Mouse (Mus musculus): Measurements from ENCODE around the gene Shh. TPM values are rescaled to one million over a fixed set of nuclear protein-coding genes. Genes with fewer than 3 reads are reported as not detected.

The Shh gene
- total RNA-seq, 2 experiments from 2014 or later, result 2.7 to 3.5 TPM

- DNase-seq (ENCODE audit: low spot score in 2 of 2), result no peak
- intact Hi-C loops (cut with DNase I), result no loop called here
Observed at GRCm38 (mm10) chr5:28460556-28461350, 6.3 kb downstream of the Shh start.

DNA sequence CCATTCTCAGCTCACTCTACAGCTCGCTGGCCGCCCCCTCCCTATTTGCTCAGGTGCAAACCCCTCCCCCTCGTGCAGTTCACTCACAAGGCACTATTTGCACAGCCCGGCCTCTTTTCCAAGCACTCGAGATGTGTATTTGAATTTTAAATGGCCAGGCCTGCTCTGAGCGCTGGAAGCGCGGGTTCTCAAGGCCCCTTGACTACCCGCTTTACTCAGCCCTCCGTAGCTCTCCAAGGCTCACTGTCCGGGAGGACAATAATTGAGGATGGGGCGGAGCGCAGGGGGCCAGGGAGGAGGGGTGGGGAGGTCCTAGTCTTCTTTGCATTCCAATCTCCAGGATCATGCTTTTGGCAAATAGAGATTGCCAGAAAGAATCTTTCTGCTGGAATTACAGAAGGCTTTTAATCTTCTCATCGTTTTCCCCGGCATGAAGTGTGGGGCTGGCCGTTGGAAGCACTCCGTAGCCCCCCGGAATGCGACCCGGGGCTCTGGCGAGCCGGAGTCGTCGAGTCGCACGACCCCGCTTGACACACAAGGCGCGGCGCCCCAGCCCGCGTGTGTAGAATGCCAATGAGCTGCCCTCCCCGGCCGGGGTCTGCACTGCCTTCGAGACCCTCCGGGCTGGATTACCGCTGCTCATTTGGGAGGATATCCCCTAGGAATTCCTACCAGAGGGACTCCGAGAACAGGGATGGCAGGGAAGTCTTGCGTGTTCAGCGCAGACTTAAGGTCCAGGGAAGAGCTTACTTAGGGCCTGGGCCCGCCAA lies 7.4 kb downstream of the Shh start:
- DNase-seq (ENCODE audit: low spot score in 2 of 2), result no peak
- intact Hi-C loops (cut with DNase I), result loop anchor here (10.0 kb wide), 1 partner anchor 875 kb away; no protein-coding TSS in a partner anchor

GRCm38 (mm10) chr5:28458821-28459240 lies 8.2 kb downstream of the Shh start:
- intact Hi-C loops (cut with DNase I), result loop anchor here (10.0 kb wide), 1 partner anchor 876 kb away; no protein-coding TSS in a partner anchor
- DNase-seq (ENCODE audit: low spot score in 2 of 2), result no peak

- DNase-seq (ENCODE audit: low spot score in 2 of 2), result peak; percentile 32 to 45
- intact Hi-C loops (cut with DNase I), result loop anchor here (10.0 kb wide), 1 partner anchor 877 kb away; no protein-coding TSS in a partner anchor
Observed at GRCm38 (mm10) chr5:28457921-28458641, 9.0 kb downstream of the Shh start.

DNA sequence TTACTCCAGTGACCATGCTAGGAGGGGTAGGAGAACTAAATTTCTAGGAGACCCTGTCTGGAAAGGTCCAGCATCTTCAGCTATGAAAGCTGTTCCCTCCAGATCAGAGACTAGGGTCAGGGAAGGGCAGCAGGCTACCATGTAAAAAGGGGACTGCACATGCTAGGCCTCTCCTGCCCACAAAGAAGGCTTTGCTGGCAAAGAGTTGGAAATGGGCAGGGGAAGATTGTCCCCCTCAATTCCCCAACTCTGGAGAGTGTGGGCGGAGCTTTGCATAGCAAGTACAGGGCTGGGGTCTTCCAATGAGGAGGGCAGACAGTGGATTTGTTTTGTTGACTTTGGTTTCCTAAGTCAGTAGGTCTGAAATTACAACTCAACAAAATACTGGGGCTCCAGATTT lies 10.7 kb downstream of the Shh start:
- intact Hi-C loops (cut with DNase I), result loop anchor here (10.0 kb wide), 1 partner anchor 878 kb away; no protein-coding TSS in a partner anchor
- DNase-seq (ENCODE audit: low spot score in 2 of 2), result peak in 1 of 2 experiments; percentile 1

GRCm38 (mm10) chr5:28455721-28456120 lies 11.3 kb downstream of the Shh start:
- intact Hi-C loops (cut with DNase I), result loop anchor here (10.0 kb wide), 1 partner anchor 879 kb away; no protein-coding TSS in a partner anchor
- peak in 1 of 2 experiments; percentile 1 for DNase-seq (ENCODE audit: low spot score in 2 of 2)

DNA sequence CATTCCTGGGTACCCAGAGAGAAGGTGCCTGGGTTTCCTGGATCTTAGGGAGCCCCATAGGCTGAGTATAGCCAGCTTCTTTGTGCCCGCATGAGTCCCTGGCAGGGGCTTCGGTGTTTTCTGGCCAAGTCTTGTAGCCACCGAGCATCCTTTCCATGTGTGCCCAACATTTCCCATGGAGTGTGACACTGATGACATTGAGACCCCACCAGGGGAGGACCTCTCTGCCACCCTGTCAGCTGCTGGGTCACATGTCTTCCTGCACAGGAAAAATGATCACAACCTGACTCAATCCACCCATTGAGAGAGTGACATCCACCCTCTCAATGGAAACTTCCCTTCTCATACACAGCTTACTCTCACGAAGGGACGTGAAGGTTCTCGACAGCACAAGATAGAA lies 12.5 kb downstream of the Shh start:
- peak in 1 of 2 experiments; percentile 1 for DNase-seq (ENCODE audit: low spot score in 2 of 2)
- intact Hi-C loops (cut with DNase I), result loop anchor here (5.0 to 10.0 kb wide), 2 partner anchors 823 to 880 kb away; no protein-coding TSS in a partner anchor

- DNase-seq (ENCODE audit: low spot score in 2 of 2), result peak in 1 of 2 experiments; percentile 2
- intact Hi-C loops (cut with DNase I), result loop anchor here (5.0 to 10.0 kb wide), 2 partner anchors 824 to 881 kb away; no protein-coding TSS in a partner anchor
Observed at GRCm38 (mm10) chr5:28453523-28453922, 13.5 kb downstream of the Shh start.

DNA sequence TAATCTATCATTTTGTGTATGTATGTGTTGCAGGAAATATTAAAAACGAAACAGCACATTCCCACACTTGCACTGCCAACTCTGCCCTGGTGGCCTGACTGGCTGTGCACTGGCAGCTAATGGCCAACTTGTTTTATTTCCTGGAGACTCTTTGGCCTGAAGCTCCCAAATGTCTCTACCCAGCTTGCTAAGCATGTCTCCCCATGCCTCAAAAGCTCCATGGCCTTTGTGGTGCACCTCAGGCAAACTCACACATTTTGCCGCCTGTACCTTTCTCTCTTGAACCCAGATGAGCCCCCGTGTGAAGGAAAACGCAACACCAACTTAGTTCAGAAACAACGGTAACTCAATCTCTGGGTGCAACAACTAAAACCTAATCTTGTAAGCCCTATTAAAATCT lies 14.0 kb downstream of the Shh start:
- DNase-seq (ENCODE audit: low spot score in 2 of 2), result peak in 1 of 2 experiments; percentile 2
- intact Hi-C loops (cut with DNase I), result loop anchor here (5.0 to 10.0 kb wide), 2 partner anchors 824 to 882 kb away; no protein-coding TSS in a partner anchor

DNA sequence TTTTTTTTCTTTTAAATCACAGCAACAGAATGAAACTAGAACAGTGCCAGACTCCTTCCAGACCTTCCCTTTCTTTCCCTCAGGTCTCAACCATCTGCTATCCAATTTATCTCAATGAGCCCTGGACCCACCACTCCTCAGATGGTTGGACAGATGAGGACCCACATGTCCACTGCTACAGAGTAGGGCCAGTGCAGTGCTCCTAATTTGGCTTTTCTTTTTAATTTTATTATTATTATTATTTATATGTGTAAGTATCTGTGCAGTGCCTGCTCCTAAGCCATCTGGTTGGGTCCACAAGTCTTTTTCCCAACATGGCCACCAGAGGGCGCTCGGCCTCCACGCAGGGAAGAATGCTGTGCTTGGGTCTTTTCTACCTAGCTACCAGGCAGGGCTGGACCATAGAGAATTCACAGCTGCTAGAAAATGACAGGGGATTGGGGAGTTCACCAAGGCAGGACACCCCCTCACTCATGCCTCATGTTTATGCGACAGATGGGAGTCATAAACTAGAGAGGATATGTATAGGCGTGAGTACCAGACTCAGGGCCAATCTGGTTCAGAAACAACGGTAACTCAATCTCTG lies 15.9 kb downstream of the Shh start:
- intact Hi-C loops (cut with DNase I), result loop anchor here (1.0 to 10.0 kb wide), 3 partner anchors 584 to 884 kb away; no protein-coding TSS in a partner anchor
- DNase-seq (ENCODE audit: low spot score in 2 of 2), result peak; percentile 74 to 79

DNA sequence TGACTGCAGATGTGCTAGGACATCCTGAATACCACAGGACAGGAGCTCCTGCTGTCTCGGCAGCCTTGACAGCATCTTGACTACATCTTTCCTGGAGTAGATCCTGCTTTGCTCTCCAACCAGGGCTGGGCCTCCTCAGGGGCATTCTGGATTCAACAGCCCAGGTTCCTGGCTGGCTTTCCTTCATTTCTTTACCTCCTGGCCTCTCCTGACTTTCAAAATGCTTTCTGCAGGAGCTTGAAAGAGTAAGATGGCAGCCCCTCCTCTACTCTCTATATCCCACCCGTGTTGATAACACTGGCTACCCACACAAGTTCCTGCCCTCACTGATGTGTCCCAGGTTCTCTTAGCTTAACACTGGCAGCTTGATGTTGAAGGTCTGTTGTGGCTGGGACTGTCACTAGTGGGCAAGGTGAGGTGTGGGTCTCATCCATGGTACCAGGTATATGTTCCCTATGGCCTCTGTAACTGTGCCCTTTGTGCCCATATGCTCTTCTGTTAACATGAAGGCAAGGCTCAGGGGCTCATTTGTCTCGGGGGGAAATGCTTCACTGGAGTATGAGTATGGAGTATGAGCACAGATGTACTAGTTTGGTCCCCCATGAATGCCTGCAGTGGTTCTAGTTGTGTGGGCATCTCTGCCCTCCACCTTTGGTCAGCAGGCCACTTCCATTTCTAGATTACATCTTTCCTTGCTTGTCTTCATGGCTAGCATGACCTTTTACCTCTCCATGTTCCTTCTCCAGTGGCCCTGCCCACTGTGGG lies 16.7 kb downstream of the Shh start:
- peak in 1 of 2 experiments; percentile 1 for DNase-seq (ENCODE audit: low spot score in 2 of 2)
- intact Hi-C loops (cut with DNase I), result loop anchor here (5.0 to 10.0 kb wide), 2 partner anchors 827 to 884 kb away; no protein-coding TSS in a partner anchor

DNA sequence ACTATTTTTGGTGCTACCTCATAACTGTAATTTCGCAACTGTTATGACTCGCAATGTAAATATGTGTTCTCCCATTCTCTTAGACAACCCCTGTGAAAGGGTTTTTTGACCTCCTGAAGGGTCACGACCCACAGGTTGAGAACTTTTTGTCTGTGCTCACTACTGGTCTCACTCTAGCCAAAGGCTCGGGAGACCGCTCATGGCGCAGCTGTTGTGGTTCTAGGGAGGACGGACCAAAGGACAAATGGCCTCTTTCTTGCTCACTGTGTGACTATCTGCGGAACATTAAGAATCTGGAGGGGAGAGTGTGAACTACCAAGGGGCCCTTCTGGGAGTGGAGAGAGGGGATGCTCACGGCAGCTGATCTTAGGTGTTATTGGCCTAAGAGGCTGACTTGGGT lies 41.1 kb downstream of the Shh start:
- intact Hi-C loops (cut with DNase I), result no loop called here
- DNase-seq (ENCODE audit: low spot score in 2 of 2), result peak in 1 of 2 experiments; percentile 1

GRCm38 (mm10) chr5:28423781-28424180 lies 43.3 kb downstream of the Shh start:
- DNase-seq (ENCODE audit: low spot score in 2 of 2), result no peak
- intact Hi-C loops (cut with DNase I), result no loop called here

DNA sequence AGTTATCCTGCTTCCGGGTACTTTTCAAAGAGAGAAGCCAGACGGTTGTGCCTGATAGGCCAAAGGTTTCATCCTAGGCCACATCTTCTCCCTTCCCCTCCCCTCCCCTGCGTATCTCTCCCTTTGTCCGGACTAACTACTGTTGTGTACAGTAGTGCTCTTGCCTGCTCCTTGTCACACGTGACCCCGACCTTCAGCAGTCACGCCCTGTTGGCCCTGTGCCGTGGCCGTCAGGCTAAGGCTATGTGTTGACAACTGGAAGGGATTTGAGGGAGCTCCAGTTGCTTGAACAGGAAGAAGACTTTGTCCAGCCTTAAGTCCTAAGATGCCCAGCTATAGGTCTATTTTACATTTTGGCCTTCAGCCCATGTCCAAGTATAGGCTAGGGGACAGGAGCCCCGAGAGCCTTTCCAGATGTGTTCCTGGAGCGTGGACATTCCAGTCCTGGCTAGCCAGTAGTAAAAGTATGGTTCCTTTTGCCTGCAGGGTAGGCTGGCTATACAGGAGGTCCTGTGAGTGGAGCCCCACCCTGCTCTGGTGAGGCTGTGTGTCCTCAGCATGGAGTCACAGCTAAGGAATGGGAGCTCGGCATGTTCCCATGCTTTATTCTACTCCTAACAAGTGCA lies 47.3 kb downstream of the Shh start:
- intact Hi-C loops (cut with DNase I), result no loop called here
- peak in 1 of 2 experiments; percentile 0 for DNase-seq (ENCODE audit: low spot score in 2 of 2)

DNA sequence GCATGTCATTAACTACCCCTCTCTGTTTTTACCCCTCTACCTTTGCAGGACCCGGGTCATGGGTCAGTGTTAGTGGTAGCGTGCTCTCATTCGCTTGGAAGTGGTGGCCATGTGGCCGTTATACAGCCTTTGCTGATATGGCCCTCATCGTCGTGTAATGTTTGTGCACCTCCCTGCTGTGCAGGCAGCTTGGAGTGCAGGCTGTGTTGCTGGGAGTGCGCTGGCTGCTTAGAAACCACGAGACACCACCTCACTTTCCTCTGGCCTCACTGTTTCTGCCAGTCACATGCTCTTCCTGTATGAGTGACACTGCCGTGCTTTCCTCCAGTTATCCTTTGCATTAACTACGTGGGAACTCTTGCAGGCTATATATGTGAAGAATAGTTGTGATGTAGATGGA lies 48.3 kb downstream of the Shh start:
- intact Hi-C loops (cut with DNase I), result no loop called here
- no peak for DNase-seq (ENCODE audit: low spot score in 2 of 2)

- no peak for DNase-seq (ENCODE audit: low spot score in 2 of 2)
- intact Hi-C loops (cut with DNase I), result no loop called here
Observed at GRCm38 (mm10) chr5:28416029-28416428, 51.0 kb downstream of the Shh start.

DNA sequence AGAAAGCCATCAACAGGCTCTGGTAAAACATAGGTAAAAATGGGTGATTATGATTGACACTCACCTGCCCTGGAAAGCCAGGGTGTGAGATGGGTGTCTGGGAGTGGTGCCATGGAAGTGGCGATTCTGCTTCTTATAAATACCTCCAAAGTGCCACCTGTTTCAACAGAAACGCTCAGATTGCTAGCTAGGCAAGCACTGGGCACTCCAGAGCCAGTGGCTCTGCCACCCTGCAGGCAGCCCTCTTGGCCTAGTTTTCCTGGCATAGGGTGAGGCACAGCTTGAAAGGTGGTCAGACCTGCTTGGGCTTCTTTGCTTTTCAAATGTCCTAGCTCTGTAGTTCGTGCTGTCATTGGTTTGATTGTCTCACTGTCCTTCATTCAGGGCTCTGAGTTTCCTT lies 53.0 kb downstream of the Shh start:
- no peak for DNase-seq (ENCODE audit: low spot score in 2 of 2)

DNA sequence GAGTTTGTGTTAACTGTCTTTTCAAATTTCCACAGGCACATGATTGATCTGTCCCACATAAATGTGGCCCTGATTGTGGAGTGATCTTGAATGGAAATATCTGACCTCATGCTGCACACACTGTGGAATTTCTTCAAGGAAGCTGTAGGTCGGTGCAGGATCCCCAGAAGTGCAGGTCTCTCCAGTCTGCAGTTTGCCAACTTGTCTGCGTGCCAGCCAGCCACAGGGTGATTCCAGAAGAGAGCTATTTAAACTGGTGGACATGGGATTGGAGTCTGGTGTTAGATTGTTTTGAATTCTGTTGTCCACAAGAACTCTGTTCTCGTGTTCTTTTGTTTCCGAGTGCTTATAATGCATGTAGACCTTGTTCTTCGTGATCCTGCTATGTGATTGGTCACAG lies 53.5 kb downstream of the Shh start:
- intact Hi-C loops (cut with DNase I), result no loop called here
- DNase-seq (ENCODE audit: low spot score in 2 of 2), result no peak

More for the DNA sequence above, 53.0 kb downstream of the Shh start:
- intact Hi-C loops (cut with DNase I), result no loop called here

All from left cerebral cortex, postnatal 36 days (tissue).